Mouse (Mus musculus) stomach, embryonic 14.5 days (tissue): ENCODE data around the gene 1700024P04Rik. TPM values are rescaled to one million over a fixed set of nuclear protein-coding genes. Genes with fewer than 3 reads are reported as not detected.

Experiments used
- ATAC-seq: fragments of 200-750 bp; cut with Nextera tagmentation; 2 replicates; pipeline ENCODE4 v1.8.0; 2017; ENCODE audit warnings: low read depth, moderate TSS enrichment; ENCODE audit not compliant: insufficient number of reproducible peaks, insufficient read depth, low FRiP score
- H3K27ac ChIP-seq: fragments of 300-500 bp; sonication (generic); 2 replicates; pipeline ENCODE4 v1.5.1; 2014; ENCODE audit warnings: mild to moderate bottlenecking, low read length, moderate library complexity, mixed read lengths
- H3K27me3 ChIP-seq: fragments of 300-500 bp; sonication (generic); 2 replicates; pipeline ENCODE4 v1.6.1; 2014; ENCODE audit warnings: low read length, control low read depth, mixed read lengths; ENCODE audit not compliant: control insufficient read depth, insufficient read depth
- H3K36me3 ChIP-seq: fragments of 300-500 bp; sonication (generic); 2 replicates; pipeline ENCODE4 v1.6.1; 2014; ENCODE audit warnings: mild to moderate bottlenecking, control low read depth, low read length, moderate library complexity, mixed read lengths; ENCODE audit not compliant: control insufficient read depth, insufficient read depth
- H3K4me1 ChIP-seq: fragments of 300-500 bp; sonication (generic); 2 replicates; pipeline ENCODE4 v1.6.1; 2014; ENCODE audit warnings: low read length, control low read depth, mixed read lengths; ENCODE audit not compliant: control insufficient read depth, insufficient read depth
- H3K4me2 ChIP-seq: fragments of 300-500 bp; sonication (generic); replicated peaks from 2 replicates; pipeline ENCODE4 v1.6.1; 2014; ENCODE audit warnings: low read depth, low read length, control low read depth
- H3K4me3 ChIP-seq: fragments of 300-500 bp; sonication (generic); 2 replicates; pipeline ENCODE4 v1.5.1; 2014; ENCODE audit warnings: low read depth, low read length, control low read depth
- H3K9ac ChIP-seq: fragments of 300-500 bp; sonication (generic); replicated peaks from 2 replicates; pipeline ENCODE4 v1.6.1; 2014; ENCODE audit warnings: low read depth, mild to moderate bottlenecking, control low read depth, low read length, moderate library complexity, mixed read lengths
- H3K9me3 ChIP-seq: fragments of 300-500 bp; sonication (generic); 2 replicates; pipeline ENCODE4 v1.6.1; 2016; ENCODE audit warnings: low read depth, low read length, control low read depth; ENCODE audit not compliant: control insufficient read depth
- WGBS: fragments of 180-500 bp; shearing (Covaris S2); extraction: QIAGEN DNeasy Blood & Tissue Kit; methylation state at CpG from one replicate; pipeline ENCODE4 v1.1.7; 2014; 5-methylcytosine and 5-hydroxymethylcytosine counted together
- polyA plus RNA-seq: library from polyadenylated mRNA; unstranded; fragments of >200 nt; fragmentation: Nextera tagmentation; extraction: Ambion mirVana; gene quantifications from 2 replicates; pipeline ENCODE4 v1.2.1, GENCODE M21; 2014

The 1700024P04Rik gene
- polyA plus RNA-seq, 1 experiment from 2014 or later, result not detected

DNA sequence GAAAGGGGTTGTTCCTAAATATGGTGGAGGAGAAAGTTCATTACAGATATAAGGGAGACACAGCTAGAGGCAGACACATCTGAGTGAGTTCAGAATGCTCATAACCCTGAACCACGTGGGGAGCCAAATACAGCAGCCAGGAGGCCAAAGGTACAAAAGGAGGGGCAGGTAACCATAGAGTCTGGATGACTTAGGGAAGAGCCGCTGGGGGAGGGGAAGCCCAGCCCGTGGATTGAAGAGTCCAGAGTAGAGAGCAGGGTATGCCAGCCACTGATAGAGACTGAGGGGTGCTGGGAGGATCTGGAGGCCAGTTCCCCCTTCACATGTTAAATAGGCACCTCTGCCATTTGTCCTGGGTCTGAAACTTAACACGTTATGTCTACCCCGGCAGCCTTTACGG, 28.7 kb downstream of the 1700024P04Rik start:
- no peak overlapping the region for H3K4me2 ChIP-seq
- H3K27ac ChIP-seq, result no peak overlapping the region
- no peak overlapping the region for H3K9ac ChIP-seq
- WGBS, result 45% methylated on average over 6 of the region's 6 CpGs
- H3K4me3 ChIP-seq, result no peak overlapping the region
- H3K9me3 ChIP-seq, result no peaks in the 10 kb centered on the region
- no peak for ATAC-seq
- H3K36me3 ChIP-seq, result no peaks in the 10 kb centered on the region
- H3K27me3 ChIP-seq, result no peaks in the 10 kb centered on the region
- peaks cover 4% of the 10 kb centered on the region; the same call in 1 of the 2 replicates for H3K4me1 ChIP-seq

DNA sequence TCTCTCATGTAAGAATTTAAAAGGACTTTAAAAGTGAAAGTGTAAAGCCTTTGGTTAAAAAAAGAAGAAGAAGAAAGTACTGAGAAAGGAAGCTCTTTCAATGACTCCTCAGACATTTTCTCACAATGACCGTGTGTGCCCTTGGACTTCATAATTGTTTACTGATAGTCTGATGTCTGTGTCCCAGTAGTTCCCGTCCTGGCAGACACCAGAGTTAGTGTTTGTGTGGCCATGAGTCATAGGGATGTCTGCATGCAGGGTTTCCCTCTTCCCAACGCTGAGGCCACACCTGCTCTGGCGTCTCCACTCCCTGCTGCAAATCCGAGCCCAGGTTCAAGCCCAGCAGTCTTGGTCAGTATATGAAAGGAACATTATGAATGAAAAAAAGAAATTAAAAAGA, 29.1 kb downstream of the 1700024P04Rik start:
- H3K4me3 ChIP-seq, result no peak overlapping the region
- H3K4me1 ChIP-seq, result peaks cover 4% of the 10 kb centered on the region; the same call in 1 of the 2 replicates
- no peaks in the 10 kb centered on the region for H3K36me3 ChIP-seq
- 31% methylated on average over 5 of the region's 5 CpGs for WGBS
- H3K27me3 ChIP-seq, result no peaks in the 10 kb centered on the region
- H3K4me2 ChIP-seq, result no peak overlapping the region
- no peaks in the 10 kb centered on the region for H3K9me3 ChIP-seq
- no peak for ATAC-seq
- H3K9ac ChIP-seq, result no peak overlapping the region
- no peak overlapping the region for H3K27ac ChIP-seq

DNA sequence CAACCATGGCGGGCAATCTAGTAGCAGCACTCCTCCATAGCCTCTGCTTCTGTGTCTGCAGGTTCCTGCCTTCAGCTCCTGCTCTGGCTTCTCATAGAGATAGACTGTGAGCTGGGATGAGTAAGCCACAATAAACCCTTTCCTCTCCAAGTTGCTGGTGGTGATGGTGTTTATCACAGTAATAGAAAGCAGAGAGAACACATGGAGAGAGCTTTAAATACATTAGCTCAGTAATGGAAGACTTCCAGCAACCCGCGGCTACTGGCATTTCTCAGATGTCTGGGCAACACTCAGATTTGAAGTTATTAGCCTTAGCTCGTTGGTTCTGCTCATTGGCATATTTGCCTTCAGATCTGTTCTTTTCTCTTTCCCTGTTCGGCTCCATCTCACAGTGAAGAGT, 30.5 kb downstream of the 1700024P04Rik start:
- Histone ChIP-seq H3K4me3 (no peak overlapping the region), H3K9me3 (no peaks in the 10 kb centered on the region), H3K27me3 (no peaks in the 10 kb centered on the region), H3K36me3 (no peaks in the 10 kb centered on the region), H3K4me1 (peaks cover 4% of the 10 kb centered on the region; the same call in 1 of the 2 replicates), H3K27ac (no peak overlapping the region), H3K9ac (no peak overlapping the region), H3K4me2 (no peak overlapping the region)
- no peak for ATAC-seq
- WGBS, result 80% methylated on average over 5 of the region's 5 CpGs

DNA sequence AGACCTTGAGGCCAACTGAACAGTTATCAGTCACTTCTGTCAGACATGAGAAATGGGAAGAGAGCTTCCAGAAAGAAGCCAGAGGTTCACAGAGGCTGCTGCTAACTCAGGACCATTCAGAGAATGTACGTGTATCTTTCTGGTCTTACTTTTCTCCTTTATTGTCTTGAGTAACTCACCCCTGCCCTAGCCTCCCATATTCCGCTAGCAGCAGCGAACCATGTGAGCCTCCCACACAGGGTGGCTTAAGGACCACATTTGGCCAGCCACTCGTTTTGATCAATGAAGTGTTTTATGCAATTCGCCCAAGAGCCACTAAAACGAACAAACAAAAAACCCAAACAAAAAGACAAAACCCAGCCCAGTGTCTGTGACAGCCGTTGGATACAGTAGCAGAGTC, 32.4 kb downstream of the 1700024P04Rik start:
- no peak for ATAC-seq
- H3K9me3 ChIP-seq, result no peaks in the 10 kb centered on the region
- no peak overlapping the region for H3K9ac ChIP-seq
- peaks cover 4% of the 10 kb centered on the region; the same call in 1 of the 2 replicates for H3K4me1 ChIP-seq
- H3K27me3 ChIP-seq, result no peaks in the 10 kb centered on the region
- no peaks in the 10 kb centered on the region for H3K36me3 ChIP-seq
- H3K4me3 ChIP-seq, result no peak overlapping the region
- no peak overlapping the region for H3K27ac ChIP-seq
- WGBS, result 65% methylated on average over 7 of the region's 7 CpGs
- no peak overlapping the region for H3K4me2 ChIP-seq

DNA sequence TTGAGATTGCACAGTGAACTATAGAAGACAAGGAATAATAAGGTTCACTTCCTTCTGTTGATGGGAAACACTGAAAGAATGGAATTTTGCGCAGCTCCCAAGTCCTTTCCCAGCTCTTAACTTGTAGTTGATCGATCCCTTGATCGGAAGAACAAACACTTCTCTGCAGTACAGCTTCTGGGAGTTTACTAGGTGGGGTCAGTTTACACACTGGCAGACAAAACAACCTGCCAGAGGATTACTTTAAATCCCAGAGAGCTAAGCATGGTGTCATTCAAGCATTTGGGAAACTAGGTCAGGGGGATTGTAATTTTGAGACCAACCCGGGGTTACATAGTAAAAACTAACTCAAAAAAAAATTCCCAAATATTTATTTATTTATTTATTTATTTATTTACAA, 36.2 kb downstream of the 1700024P04Rik start:
- Histone ChIP-seq H3K27ac (no peak overlapping the region), H3K27me3 (no peaks in the 10 kb centered on the region), H3K9me3 (no peaks in the 10 kb centered on the region), H3K36me3 (no peaks in the 10 kb centered on the region), H3K4me1 (no peaks in the 10 kb centered on the region), H3K9ac (no peak overlapping the region), H3K4me2 (no peak overlapping the region), H3K4me3 (no peak overlapping the region)
- ATAC-seq, result no peak
- WGBS, result 50% methylated on average over 4 of the region's 4 CpGs

DNA sequence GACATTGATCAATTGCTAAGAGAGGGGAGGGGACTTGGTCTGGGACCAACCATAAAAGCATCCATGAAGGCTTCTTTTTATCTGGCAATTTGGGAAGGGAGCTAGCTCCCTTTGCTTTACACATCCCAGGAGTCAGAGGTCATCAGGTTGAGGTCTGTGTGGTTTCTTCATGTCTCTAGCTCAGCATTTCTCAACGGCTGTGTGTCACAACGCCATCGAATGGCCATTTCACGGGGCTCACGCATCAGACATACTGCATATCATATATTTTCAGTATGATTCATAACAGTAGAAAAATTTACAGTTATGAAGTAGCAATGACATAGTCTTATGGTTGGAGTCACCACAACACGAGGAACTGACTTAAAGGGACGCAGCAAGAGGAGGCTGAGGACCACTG, 37.9 kb downstream of the 1700024P04Rik start:
- no peaks in the 10 kb centered on the region for H3K9me3 ChIP-seq
- H3K27ac ChIP-seq, result no peak overlapping the region
- H3K27me3 ChIP-seq, result no peaks in the 10 kb centered on the region
- 80% methylated on average over 7 of the region's 7 CpGs for WGBS
- ATAC-seq, result no peak
- no peak overlapping the region for H3K4me3 ChIP-seq
- no peaks in the 10 kb centered on the region for H3K36me3 ChIP-seq
- H3K4me1 ChIP-seq, result no peaks in the 10 kb centered on the region
- H3K9ac ChIP-seq, result no peak overlapping the region
- no peak overlapping the region for H3K4me2 ChIP-seq

DNA sequence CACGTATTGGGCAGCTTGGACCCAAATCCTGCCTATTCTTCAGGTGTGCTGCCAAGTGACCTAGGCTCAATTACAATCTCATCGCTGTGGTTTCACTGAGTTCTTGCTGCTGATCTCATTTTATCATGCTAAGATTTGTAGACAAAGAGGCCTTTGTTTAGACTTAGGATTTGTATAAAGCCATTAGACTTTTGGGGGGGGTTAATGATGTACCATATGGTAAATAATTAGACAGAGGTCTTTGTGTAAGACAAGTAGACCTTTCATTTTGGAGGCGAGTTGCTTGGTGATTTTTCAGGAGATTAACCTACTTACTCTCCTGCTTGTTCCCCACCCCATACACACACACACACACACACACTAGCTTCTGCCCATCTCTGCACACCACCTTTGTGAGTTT, 38.5 kb downstream of the 1700024P04Rik start:
- Histone ChIP-seq H3K27me3 (no peaks in the 10 kb centered on the region), H3K4me1 (no peaks in the 10 kb centered on the region), H3K9ac (no peak overlapping the region), H3K27ac (no peak overlapping the region), H3K4me3 (no peak overlapping the region), H3K9me3 (no peaks in the 10 kb centered on the region), H3K4me2 (no peak overlapping the region), H3K36me3 (no peaks in the 10 kb centered on the region)
- ATAC-seq, result no peak
- 26% methylated on average over 3 of the region's 3 CpGs for WGBS

DNA sequence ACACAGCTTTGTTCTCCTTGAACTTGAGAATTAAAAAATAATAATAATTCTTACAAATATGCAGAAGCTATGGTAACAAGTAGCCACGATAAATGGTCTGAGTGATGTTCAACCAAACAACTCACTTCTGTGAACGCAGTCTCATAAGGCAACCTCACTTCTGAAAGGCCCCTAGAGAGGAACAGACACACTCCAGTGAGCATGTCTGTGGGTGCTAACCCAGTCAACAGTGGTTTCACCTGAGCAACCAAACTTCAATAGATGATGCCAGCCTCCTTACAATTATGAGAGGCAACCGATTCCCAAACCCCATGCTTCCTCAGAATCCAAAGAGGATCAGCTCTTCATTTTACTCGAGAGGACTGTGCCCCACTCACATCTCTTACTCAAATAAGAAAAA, 39.0 kb downstream of the 1700024P04Rik start:
- Histone ChIP-seq H3K27ac (no peak overlapping the region), H3K4me3 (no peak overlapping the region), H3K27me3 (no peaks in the 10 kb centered on the region), H3K36me3 (no peaks in the 10 kb centered on the region), H3K4me1 (no peaks in the 10 kb centered on the region), H3K9me3 (no peaks in the 10 kb centered on the region), H3K4me2 (no peak overlapping the region), H3K9ac (no peak overlapping the region)
- ATAC-seq, result no peak
- 83% methylated on average over 4 of the region's 4 CpGs for WGBS

DNA sequence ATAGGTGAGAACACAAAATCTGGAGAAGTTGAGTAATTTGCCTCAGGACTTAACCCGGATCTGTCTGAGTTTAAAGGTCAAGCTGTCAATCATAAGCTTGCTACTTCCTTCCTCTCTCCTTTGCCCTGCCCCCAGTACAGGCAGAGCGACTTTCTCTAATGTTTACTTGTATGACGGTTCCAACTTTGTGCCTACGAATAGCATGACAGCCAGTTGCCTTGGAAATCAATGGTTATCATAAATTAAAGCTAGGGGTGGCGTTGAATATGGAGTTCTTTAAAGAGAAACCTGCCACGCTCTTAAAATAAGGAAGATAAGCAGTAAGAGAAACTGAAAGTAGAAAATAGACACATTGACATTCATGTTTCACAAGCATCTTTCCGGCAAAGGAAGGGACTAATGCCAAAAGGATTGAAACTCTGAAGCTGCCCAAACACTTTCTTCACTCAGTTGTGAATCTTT, 39.7 kb downstream of the 1700024P04Rik start:
- ATAC-seq, result no peak
- Histone ChIP-seq H3K9me3 (no peaks in the 10 kb centered on the region), H3K27me3 (no peaks in the 10 kb centered on the region), H3K9ac (no peak overlapping the region), H3K27ac (no peak overlapping the region), H3K36me3 (no peaks in the 10 kb centered on the region), H3K4me1 (no peaks in the 10 kb centered on the region), H3K4me3 (no peak overlapping the region), H3K4me2 (no peak overlapping the region)
- 39% methylated on average over 7 of the region's 7 CpGs for WGBS
